32 mouse cellular contexts compared by ENCODE assay signal in genomic region chr17:43590531-43590930, GRCm38 (mm10). TPM values are rescaled to one million over a fixed set of nuclear protein-coding genes. Genes with fewer than 3 reads are reported as not detected.
DNase-seq lines count a peak whose midpoint lies in the region; ATAC-seq lines count a peak whose summit lies in the region.
"Had no signal": no experiment of that assay in that cellular context is flagged by ENCODE, and none has a peak within 500 bp of the region (broad histone marks: within the 10 kb centered on the region; RNA-seq: fewer than 3 reads in every experiment).

No protein-coding gene starts in this region.

- H3K36me3 ChIP-seq in midbrain, embryonic 11.5 days (ENCODE audit: control insufficient read depth, insufficient read depth, low read length) = no peaks in the 10 kb centered on the region
- no peaks in the 10 kb centered on the region for H3K36me3 ChIP-seq in midbrain, embryonic 16.5 days (ENCODE audit: control insufficient read depth, insufficient read depth, low read length)
- H3K36me3 ChIP-seq: embryonic facial prominence, embryonic 12.5 days; embryonic facial prominence, embryonic 15.5 days; forebrain, embryonic 12.5 days; G1E; hindbrain, embryonic 10.5 days; hindbrain, embryonic 15.5 days had no signal

- H3K4me1 ChIP-seq in midbrain, embryonic 11.5 days (ENCODE audit: control insufficient read depth, insufficient read depth, low read length) = no peaks in the 10 kb centered on the region
- no peaks in the 10 kb centered on the region for H3K4me1 ChIP-seq in midbrain, embryonic 16.5 days (ENCODE audit: control insufficient read depth, insufficient read depth, low read length)
- H3K4me1 ChIP-seq: embryonic facial prominence, embryonic 12.5 days; embryonic facial prominence, embryonic 15.5 days; forebrain, embryonic 12.5 days; hindbrain, embryonic 10.5 days; hindbrain, embryonic 15.5 days had no signal

- ATAC-seq in midbrain, embryonic 11.5 days (ENCODE audit: low FRiP score) = no peak
- ATAC-seq in midbrain, embryonic 16.5 days = no peak
- ATAC-seq: forebrain, embryonic 16.5 days; inflammation-experienced regulatory T-cells, adult 6 months; intestine, embryonic 16.5 days had no signal

- H3K27me3 ChIP-seq in midbrain, embryonic 11.5 days (ENCODE audit: control insufficient read depth, insufficient read depth, low read length) = no peaks in the 10 kb centered on the region
- H3K27me3 ChIP-seq in midbrain, embryonic 16.5 days (ENCODE audit: control insufficient read depth, insufficient read depth, low read depth, low read length) = no peaks in the 10 kb centered on the region
- H3K27me3 ChIP-seq: CH12.LX; embryonic facial prominence, embryonic 12.5 days; embryonic facial prominence, embryonic 15.5 days; forebrain, embryonic 12.5 days; hindbrain, embryonic 15.5 days had no signal

- 88% methylated on average over 5 of the region's 5 CpGs for WGBS in midbrain, embryonic 11.5 days
- 68% methylated on average over 5 of the region's 5 CpGs for WGBS in midbrain, embryonic 16.5 days

- H3K4me3 ChIP-seq in midbrain, embryonic 11.5 days (ENCODE audit: low read depth, low read length) = no peak overlapping the region
- H3K4me3 ChIP-seq in midbrain, embryonic 16.5 days (ENCODE audit: low read depth, low read length) = no peak overlapping the region
- H3K4me3 ChIP-seq: embryonic facial prominence, embryonic 12.5 days; embryonic facial prominence, embryonic 15.5 days; forebrain, embryonic 12.5 days; hindbrain, embryonic 10.5 days; hindbrain, embryonic 15.5 days had no signal

- peak; percentile 51 for DNase-seq in heart, adult 11 months
- DNase-seq in heart, postnatal 14 days = no peak
- peak; percentile 39 for DNase-seq in midbrain, embryonic 11.5 days (ENCODE audit: low spot score, missing footprints)
- peak; percentile 27 for DNase-seq in Muller cell, postnatal 12 days (ENCODE audit: inconsistent ontology term)
- peak; percentile 49 for DNase-seq in retina, embryonic 14.5 days (ENCODE audit: low spot score)
- DNase-seq in cerebellum, adult 9-10 months = no peak
- DNase-seq: adrenal gland, adult 2 months; adrenal gland, postnatal 25 days; B cell, adult 2 months; cerebellum, adult 18-20 months; cerebellum, adult 9-11 months; cerebellum, postnatal 25 days; gastrocnemius, postnatal 10 days; gastrocnemius, postnatal 36 days; heart, postnatal 36 days had no signal

- H3K9ac ChIP-seq in midbrain, embryonic 11.5 days (ENCODE audit: low read length) = no peak overlapping the region
- no peak overlapping the region for H3K9ac ChIP-seq in midbrain, embryonic 16.5 days (ENCODE audit: low read depth, low read length)
- H3K9ac ChIP-seq: embryonic facial prominence, embryonic 12.5 days; embryonic facial prominence, embryonic 15.5 days; forebrain, embryonic 12.5 days; hindbrain, embryonic 15.5 days had no signal

- H3K27ac ChIP-seq in midbrain, embryonic 11.5 days (ENCODE audit: low read depth, low read length) = no peak overlapping the region
- H3K27ac ChIP-seq in midbrain, embryonic 16.5 days (ENCODE audit: low read length) = no peak overlapping the region
- H3K27ac ChIP-seq: embryonic facial prominence, embryonic 12.5 days; embryonic facial prominence, embryonic 15.5 days; forebrain, embryonic 12.5 days; hindbrain, embryonic 10.5 days; hindbrain, embryonic 15.5 days had no signal

- no peaks in the 10 kb centered on the region for H3K9me3 ChIP-seq in midbrain, embryonic 11.5 days (ENCODE audit: control insufficient read depth, low read length)
- no peaks in the 10 kb centered on the region for H3K9me3 ChIP-seq in midbrain, embryonic 16.5 days (replicated peaks; ENCODE audit: control insufficient read depth, low read length, poor library complexity, severe bottlenecking)
- H3K9me3 ChIP-seq: embryonic facial prominence, embryonic 12.5 days; embryonic facial prominence, embryonic 15.5 days; forebrain, embryonic 12.5 days; hindbrain, embryonic 10.5 days; hindbrain, embryonic 15.5 days had no signal

- intact Hi-C loops in heart, postnatal 14 days (cut with DNase I) = no loop called here

- no peak overlapping the region for H3K4me2 ChIP-seq in midbrain, embryonic 11.5 days
- H3K4me2 ChIP-seq in midbrain, embryonic 16.5 days (ENCODE audit: low read length) = no peak overlapping the region
- H3K4me2 ChIP-seq: embryonic facial prominence, embryonic 12.5 days; embryonic facial prominence, embryonic 15.5 days; forebrain, embryonic 12.5 days; heart, embryonic 11.5 days; hindbrain, embryonic 15.5 days had no signal

RNA-seq across cellular contexts. Expression of gene Pla2g7, which starts 22.6 kb away (rescaled TPM):
- 1 to 10 TPM; 5.1 to 7.2 TPM for total RNA-seq in heart, postnatal 14 days (2021)
- polyA plus RNA-seq in midbrain, embryonic 11.5 days (2014; fragmentation: Nextera tagmentation; extraction: Ambion mirVana) = 3.7 and 4.0 TPM in 2 replicates
- polyA plus RNA-seq in midbrain, embryonic 16.5 days (2015; fragmentation: Nextera tagmentation; extraction: Ambion mirVana) = 24.5 and 51.2 TPM in 2 replicates
- total RNA-seq: CH12.LX, G1E had no signal
- polyA plus RNA-seq: G1E had no signal

RNA-seq across cellular contexts. Expression of gene Tdrd6, which starts 39.6 kb away (rescaled TPM):
- under 1 TPM in 1 of 2 experiments, not detected in 1; 0.05 TPM for total RNA-seq in heart, postnatal 14 days (2021)
- polyA plus RNA-seq in midbrain, embryonic 11.5 days (2014; fragmentation: Nextera tagmentation; extraction: Ambion mirVana) = not detected in 2 replicates
- 0.52 and 1.5 TPM in 2 replicates for polyA plus RNA-seq in midbrain, embryonic 16.5 days (2015; fragmentation: Nextera tagmentation; extraction: Ambion mirVana)
- total RNA-seq: adrenal gland, adult 2 months; adrenal gland, postnatal 25 days; CH12.LX; common myeloid progenitor, adult 5-6 weeks; gastrocnemius, postnatal 36 days; granulocyte monocyte progenitor cell, adult 5-6 weeks; heart, postnatal 36 days had no signal
- polyA plus RNA-seq: adrenal gland, adult 2 months; G1E; inflammation-experienced regulatory T-cells, adult 6 months had no signal

RNA-seq across cellular contexts. Expression of gene Ankrd66, which starts 47.1 kb away (rescaled TPM):
- not detected for total RNA-seq in heart, postnatal 14 days (2021)
- 0.16 and 0.25 TPM in 2 replicates for polyA plus RNA-seq in midbrain, embryonic 11.5 days (2014; fragmentation: Nextera tagmentation; extraction: Ambion mirVana)
- polyA plus RNA-seq in midbrain, embryonic 16.5 days (2015; fragmentation: Nextera tagmentation; extraction: Ambion mirVana) = 0.47 and 0.50 TPM in 2 replicates
- total RNA-seq: adrenal gland, adult 2 months; adrenal gland, postnatal 25 days; CH12.LX; common myeloid progenitor, adult 5-6 weeks; G1E; gastrocnemius, adult 18-20 months; gastrocnemius, postnatal 10 days; gastrocnemius, postnatal 36 days; granulocyte monocyte progenitor cell, adult 5-6 weeks; heart, adult 8-10 months; heart, postnatal 36 days had no signal
- polyA plus RNA-seq: adrenal gland, adult 2 months; embryonic facial prominence, embryonic 12.5 days; forebrain, embryonic 12.5 days; G1E; heart, embryonic 11.5 days; heart, postnatal 0 days; inflammation-experienced regulatory T-cells, adult 6 months; intestine, embryonic 16.5 days had no signal

Comparison
In these comparisons a context has a peak if more than half of its experiments do, and no peak if none do; other contexts are left out.
1. DNase-seq: peak in heart, adult 11 months (single experiment), midbrain, embryonic 11.5 days (single experiment), Muller cell, postnatal 12 days (single experiment) and retina, embryonic 14.5 days (single experiment); none in heart, postnatal 14 days (0 of 2) and cerebellum, adult 9-10 months (single experiment).